Mouse (Mus musculus): ENCODE measurements around the gene Fhl2. TPM values are rescaled to one million over a fixed set of nuclear protein-coding genes. Genes with fewer than 3 reads are reported as not detected.
"Not testable (repeated sequence)": the region's sequence is repeated elsewhere in the genome, so short reads cannot be mapped to it uniquely, and the experiment has no call there.

The Fhl2 gene
- polyA plus RNA-seq, 1 experiment from 2014 or later, result 2.4 TPM

DNA sequence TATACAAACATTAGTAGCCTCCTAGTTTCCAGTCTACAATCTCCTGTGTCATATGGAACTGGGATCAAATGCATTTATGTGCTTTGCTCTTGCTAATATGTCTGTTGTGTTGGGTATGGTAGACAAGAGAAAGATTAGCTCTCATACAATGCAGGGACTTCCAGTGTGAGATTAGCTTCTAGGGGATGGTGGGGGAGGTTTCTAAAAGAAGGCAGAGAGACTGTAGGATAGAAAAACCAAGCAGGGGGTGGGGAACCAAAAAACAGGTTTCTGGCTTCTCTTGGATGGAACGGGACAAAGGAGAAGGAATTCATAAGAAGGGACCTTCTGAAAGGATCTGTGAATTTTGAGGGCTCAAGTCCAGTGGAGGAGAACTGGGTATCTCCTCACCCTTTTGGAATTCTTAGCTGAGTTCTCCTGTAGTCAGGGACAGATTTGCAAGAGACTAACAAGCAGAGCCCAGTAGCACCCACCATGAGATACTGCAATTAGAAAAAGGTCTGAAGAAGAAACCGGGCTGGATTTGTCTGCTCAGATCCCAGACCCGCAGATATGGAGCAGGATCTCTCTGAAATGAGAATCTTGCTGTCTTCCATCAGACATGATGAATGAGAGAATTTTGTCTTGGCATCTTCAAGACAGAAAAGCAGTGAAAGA lies 2.6 kb upstream of the Fhl2 start:
- DNase-seq (no peak), ATAC-seq (no peak)
- no peak overlapping the region for H3K4me3 ChIP-seq (ENCODE audit: low read depth, low read length)
- no peak overlapping the region for H3K9ac ChIP-seq (replicated peaks)
- 74% methylated on average over 3 of the region's 3 CpGs for WGBS (ENCODE audit: insufficient replicate concordance)
- TF ChIP-seq EP300 (IDR thresholded peaks at IDR 0.05; ENCODE audit: low read depth) (no peak), CTCF (IDR thresholded peaks at IDR 0.05; ENCODE audit: low read depth) (no peak)
- no peak overlapping the region for H3K27ac ChIP-seq (ENCODE audit: low read depth)
- H3K27me3 ChIP-seq (ENCODE audit: insufficient read depth, low read length), result no peaks in the 10 kb centered on the region
- H3K4me1 ChIP-seq (ENCODE audit: insufficient read depth), result no peaks in the 10 kb centered on the region
- no peak overlapping the region for H3K4me2 ChIP-seq (ENCODE audit: low read depth, low read length)
- no peaks in the 10 kb centered on the region for H3K36me3 ChIP-seq (replicated peaks; ENCODE audit: insufficient read depth, low read length)
- no peaks in the 10 kb centered on the region for H3K9me3 ChIP-seq (ENCODE audit: low read length)

DNA sequence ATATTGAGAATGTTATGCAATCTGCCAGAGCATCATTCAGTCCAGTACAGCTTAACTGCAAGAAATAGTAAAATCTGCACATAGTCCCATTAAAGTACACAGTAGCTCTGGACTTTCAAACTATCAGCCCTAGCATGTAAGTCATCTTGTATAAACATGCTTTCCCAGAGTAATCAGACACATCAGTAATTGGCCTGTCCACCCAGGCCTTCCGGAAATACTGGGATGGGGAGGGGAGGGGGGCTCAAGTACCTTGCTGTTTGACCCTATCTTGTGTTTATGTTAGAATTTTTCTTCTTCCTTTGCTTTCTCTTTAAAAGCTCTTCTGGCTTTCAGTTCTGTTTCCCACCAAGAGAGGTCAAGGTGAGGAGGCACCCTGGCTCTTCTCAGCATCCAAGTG lies 725 bp downstream of the Fhl2 start:
- Histone ChIP-seq H3K9ac (replicated peaks) (no peak overlapping the region), H3K4me3 (ENCODE audit: low read depth, low read length) (no peak overlapping the region), H3K27ac (ENCODE audit: low read depth) (no peak overlapping the region), H3K27me3 (ENCODE audit: insufficient read depth, low read length) (no peaks in the 10 kb centered on the region), H3K4me2 (ENCODE audit: low read depth, low read length) (no peak overlapping the region), H3K4me1 (ENCODE audit: insufficient read depth) (no peaks in the 10 kb centered on the region), H3K36me3 (replicated peaks; ENCODE audit: insufficient read depth, low read length) (no peaks in the 10 kb centered on the region), H3K9me3 (ENCODE audit: low read length) (no peaks in the 10 kb centered on the region)
- DNase-seq, result no peak
- TF ChIP-seq CTCF (IDR thresholded peaks at IDR 0.05; ENCODE audit: low read depth) (no peak), EP300 (IDR thresholded peaks at IDR 0.05; ENCODE audit: low read depth) (no peak)
- WGBS (ENCODE audit: insufficient replicate concordance), result 65% methylated on average over 1 of the region's 1 CpGs
- ATAC-seq, result no peak

DNA sequence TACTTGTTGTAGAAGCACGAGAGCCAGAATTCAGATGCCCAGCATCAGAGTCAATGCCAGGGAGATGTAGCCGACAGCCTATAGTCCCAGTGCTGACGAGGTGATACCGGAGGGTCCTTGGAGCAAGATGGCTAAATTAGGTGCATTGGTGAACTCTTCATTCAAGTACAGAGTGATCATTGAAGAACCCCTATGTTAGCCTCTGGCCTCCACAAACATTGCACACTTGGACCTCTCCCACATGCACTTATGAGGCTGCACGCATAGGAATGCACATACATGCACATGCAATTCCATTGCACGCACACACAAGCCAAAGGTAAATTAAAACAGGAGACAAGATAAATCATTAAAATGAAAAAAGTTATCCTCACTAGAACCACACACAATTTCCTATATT lies 3.4 kb downstream of the Fhl2 start:
- 85% methylated on average over 6 of the region's 6 CpGs for WGBS (ENCODE audit: insufficient replicate concordance)
- Histone ChIP-seq H3K27me3 (ENCODE audit: insufficient read depth, low read length) (no peaks in the 10 kb centered on the region), H3K9ac (replicated peaks) (no peak overlapping the region), H3K4me3 (ENCODE audit: low read depth, low read length) (no peak overlapping the region), H3K9me3 (ENCODE audit: low read length) (no peaks in the 10 kb centered on the region), H3K4me2 (ENCODE audit: low read depth, low read length) (no peak overlapping the region), H3K27ac (ENCODE audit: low read depth) (no peak overlapping the region), H3K36me3 (replicated peaks; ENCODE audit: insufficient read depth, low read length) (no peaks in the 10 kb centered on the region), H3K4me1 (ENCODE audit: insufficient read depth) (no peaks in the 10 kb centered on the region)
- no peak for DNase-seq
- TF ChIP-seq EP300 (IDR thresholded peaks at IDR 0.05; ENCODE audit: low read depth) (no peak), CTCF (IDR thresholded peaks at IDR 0.05; ENCODE audit: low read depth) (no peak)
- no peak for ATAC-seq

GRCm38 (mm10) chr1:43192471-43192870 lies 4.3 kb downstream of the Fhl2 start:
- Histone ChIP-seq H3K9ac (replicated peaks) (no peak overlapping the region), H3K9me3 (ENCODE audit: low read length) (no peaks in the 10 kb centered on the region), H3K27me3 (ENCODE audit: insufficient read depth, low read length) (no peaks in the 10 kb centered on the region), H3K4me1 (ENCODE audit: insufficient read depth) (no peaks in the 10 kb centered on the region), H3K4me3 (ENCODE audit: low read depth, low read length) (no peak overlapping the region), H3K36me3 (replicated peaks; ENCODE audit: insufficient read depth, low read length) (no peaks in the 10 kb centered on the region), H3K4me2 (ENCODE audit: low read depth, low read length) (no peak overlapping the region), H3K27ac (ENCODE audit: low read depth) (no peak overlapping the region)
- WGBS (ENCODE audit: insufficient replicate concordance), result 72% methylated on average over 10 of the region's 10 CpGs
- DNase-seq (no peak), ATAC-seq (no peak)
- no peak for TF ChIP-seq EP300 (IDR thresholded peaks at IDR 0.05; ENCODE audit: low read depth)
- no peak for TF ChIP-seq CTCF (IDR thresholded peaks at IDR 0.05; ENCODE audit: low read depth)

DNA sequence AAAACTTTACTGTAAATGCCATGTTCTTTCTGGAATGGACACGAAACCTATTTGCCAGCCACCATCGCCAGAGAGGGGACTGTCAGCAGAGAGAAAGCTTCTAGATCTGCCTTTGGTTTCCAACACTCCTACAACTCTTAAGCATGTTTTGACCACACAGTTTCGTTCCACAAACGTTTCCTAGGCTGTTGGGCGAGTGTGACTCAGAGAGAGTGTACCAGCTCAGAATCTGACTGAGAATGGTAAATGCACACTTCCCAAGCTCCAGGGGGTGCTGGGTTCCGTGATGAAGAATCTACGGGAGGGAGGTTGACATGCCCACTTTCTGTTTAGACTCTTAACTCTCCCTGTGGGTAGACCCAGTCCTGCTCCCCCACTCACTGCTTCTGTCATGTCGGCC lies 5.7 kb downstream of the Fhl2 start:
- Histone ChIP-seq H3K4me3 (ENCODE audit: low read depth, low read length) (no peak overlapping the region), H3K9me3 (ENCODE audit: low read length) (no peaks in the 10 kb centered on the region), H3K36me3 (replicated peaks; ENCODE audit: insufficient read depth, low read length) (no peaks in the 10 kb centered on the region), H3K27ac (ENCODE audit: low read depth) (no peak overlapping the region), H3K27me3 (ENCODE audit: insufficient read depth, low read length) (no peaks in the 10 kb centered on the region), H3K9ac (replicated peaks) (no peak overlapping the region), H3K4me1 (ENCODE audit: insufficient read depth) (no peaks in the 10 kb centered on the region), H3K4me2 (ENCODE audit: low read depth, low read length) (no peak overlapping the region)
- WGBS (ENCODE audit: insufficient replicate concordance), result 70% methylated on average over 8 of the region's 8 CpGs
- DNase-seq (no peak), ATAC-seq (no peak)
- TF ChIP-seq EP300 (IDR thresholded peaks at IDR 0.05; ENCODE audit: low read depth) (no peak), CTCF (IDR thresholded peaks at IDR 0.05; ENCODE audit: low read depth) (no peak)

- 95% methylated on average over 7 of the region's 16 CpGs for WGBS (ENCODE audit: insufficient replicate concordance)
- H3K4me3 ChIP-seq (ENCODE audit: low read depth, low read length); H3K36me3 ChIP-seq (replicated peaks; ENCODE audit: insufficient read depth, low read length): not testable (repeated sequence)
Measured at GRCm38 (mm10) chr1:43188893-43189292, 7.9 kb downstream of the Fhl2 start.

GRCm38 (mm10) chr1:43186334-43186733 lies 10.4 kb downstream of the Fhl2 start:
- no peak overlapping the region for H3K27ac ChIP-seq (ENCODE audit: low read depth)
- ATAC-seq (no peak), DNase-seq (no peak)
- H3K9ac ChIP-seq (replicated peaks), result no peak overlapping the region
- H3K9me3 ChIP-seq (ENCODE audit: low read length), result no peaks in the 10 kb centered on the region
- H3K4me1 ChIP-seq (ENCODE audit: insufficient read depth), result no peaks in the 10 kb centered on the region
- H3K27me3 ChIP-seq (ENCODE audit: insufficient read depth, low read length), result no peaks in the 10 kb centered on the region
- TF ChIP-seq CTCF (IDR thresholded peaks at IDR 0.05; ENCODE audit: low read depth) (no peak), EP300 (IDR thresholded peaks at IDR 0.05; ENCODE audit: low read depth) (no peak)
- no peaks in the 10 kb centered on the region for H3K36me3 ChIP-seq (replicated peaks; ENCODE audit: insufficient read depth, low read length)
- H3K4me2 ChIP-seq (ENCODE audit: low read depth, low read length), result no peak overlapping the region
- 45% methylated on average over 7 of the region's 7 CpGs for WGBS (ENCODE audit: insufficient replicate concordance)
- no peak overlapping the region for H3K4me3 ChIP-seq (ENCODE audit: low read depth, low read length)

More at GRCm38 (mm10) chr1:43188893-43189292, 7.9 kb downstream of the Fhl2 start:
- DNase-seq; H3K9ac ChIP-seq (replicated peaks); H3K9me3 ChIP-seq (ENCODE audit: low read length); H3K4me1 ChIP-seq (ENCODE audit: insufficient read depth); H3K27me3 ChIP-seq (ENCODE audit: insufficient read depth, low read length); H3K4me2 ChIP-seq (ENCODE audit: low read depth, low read length); H3K27ac ChIP-seq (ENCODE audit: low read depth); ATAC-seq: not testable (repeated sequence)

All from liver, postnatal 0 days (tissue).